Mouse (Mus musculus) small intestine, adult 2 months (tissue): ENCODE results near the gene Ninj2.

ENCODE experiments used
- CTCF ChIP-seq: fragments of 200-500 bp; IDR thresholded peaks from 2 replicates; pipeline ENCODE4 v1.5.1; 2012; ENCODE audit warnings: low read depth, mild to moderate bottlenecking, control low read depth, inconsistent platforms, low read length, moderate library complexity, mixed read lengths; ENCODE audit not compliant: insufficient replicate concordance, insufficient read length; ENCODE audit errors: extremely low read depth
- POLR2A ChIP-seq: fragments of 200-500 bp; IDR thresholded peaks from 2 replicates; pipeline ENCODE4 v1.6.1; 2012; ENCODE audit warnings: low read depth, mild to moderate bottlenecking, control low read depth, inconsistent platforms, low read length, moderate library complexity

DNA sequence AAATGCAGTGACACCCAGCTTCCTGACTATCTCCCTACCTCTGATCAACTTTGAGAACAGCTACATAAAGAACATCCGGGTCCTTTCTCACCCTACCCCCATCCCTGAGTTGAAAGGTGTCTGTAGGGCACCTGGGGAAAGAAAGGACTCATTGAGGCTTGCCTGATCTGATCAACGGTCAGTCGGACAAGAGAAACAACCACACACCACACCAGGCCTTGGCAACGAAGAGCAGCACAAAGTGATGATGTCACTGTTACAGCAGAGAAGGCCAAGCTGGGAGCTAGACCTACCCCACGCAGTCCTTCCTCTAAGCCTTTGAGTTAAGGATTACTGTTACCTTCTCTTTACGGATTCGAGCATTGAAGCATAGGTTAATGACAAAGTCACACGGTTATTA, 54.3 kb downstream of the Ninj2 start:
- TF ChIP-seq CTCF: no peak
- no peak for TF ChIP-seq POLR2A
